Mouse (Mus musculus) gastrocnemius, postnatal 4 days (tissue): ENCODE results near the gene Mrnip. TPM values are rescaled to one million over a fixed set of nuclear protein-coding genes. Genes with fewer than 3 reads are reported as not detected.

Experiments used
- DNase-seq, 2 experiments: peaks; one replicate each; pipeline ENCODE4 v3.0.0; 2021 to 2022; ENCODE audit warnings: low spot score in 2 of 2, mixed read lengths in 2 of 2
- total RNA-seq, 2 experiments: library from RNA; stranded (reverse); gene quantifications; 2 replicates each; pipeline ENCODE4 v1.2.3; 2021

Mrnip gene
- total RNA-seq, 2 experiments from 2014 or later = 9.7 to 9.8 TPM

DNA sequence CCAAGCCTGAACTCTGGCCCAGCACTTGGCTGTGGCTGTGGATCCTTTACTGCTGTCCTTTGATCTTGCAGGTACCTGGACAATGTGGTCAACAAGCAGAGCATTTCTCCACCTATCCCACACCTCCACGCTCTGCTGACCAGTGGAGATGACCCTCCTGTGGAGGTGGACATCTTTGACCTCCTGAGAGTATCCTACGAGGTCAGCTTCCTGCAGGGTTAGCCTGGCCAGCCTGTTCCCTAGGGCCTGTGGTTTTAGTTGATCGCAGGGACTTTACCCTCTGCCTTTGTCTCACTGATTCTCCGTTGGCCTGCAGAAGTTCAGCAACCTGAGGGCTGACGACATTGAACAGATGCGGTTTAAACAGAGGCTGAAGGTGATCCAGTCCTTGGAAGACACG lies 15.9 kb upstream of the Mrnip start:
- no peak for DNase-seq

DNA sequence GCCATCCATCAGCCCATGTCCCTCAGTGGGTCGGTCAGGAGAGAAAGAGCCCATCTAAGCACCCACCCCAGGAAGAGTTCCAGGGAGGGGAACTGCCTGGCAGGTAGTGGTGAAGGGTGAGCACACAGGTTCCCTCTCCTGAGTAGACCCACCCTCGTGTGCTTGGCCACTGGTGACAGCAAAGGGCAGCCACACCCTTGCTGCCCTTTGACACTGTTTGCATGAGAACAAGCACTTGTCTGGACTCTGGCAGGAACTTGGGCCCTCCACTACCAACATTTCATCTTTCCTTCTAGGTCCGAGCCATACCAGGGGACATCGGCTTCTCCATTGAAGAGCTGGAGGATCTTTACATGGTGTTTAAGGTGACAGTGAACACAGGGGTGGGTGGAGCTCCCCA lies 14.9 kb upstream of the Mrnip start:
- no peak for DNase-seq

DNA sequence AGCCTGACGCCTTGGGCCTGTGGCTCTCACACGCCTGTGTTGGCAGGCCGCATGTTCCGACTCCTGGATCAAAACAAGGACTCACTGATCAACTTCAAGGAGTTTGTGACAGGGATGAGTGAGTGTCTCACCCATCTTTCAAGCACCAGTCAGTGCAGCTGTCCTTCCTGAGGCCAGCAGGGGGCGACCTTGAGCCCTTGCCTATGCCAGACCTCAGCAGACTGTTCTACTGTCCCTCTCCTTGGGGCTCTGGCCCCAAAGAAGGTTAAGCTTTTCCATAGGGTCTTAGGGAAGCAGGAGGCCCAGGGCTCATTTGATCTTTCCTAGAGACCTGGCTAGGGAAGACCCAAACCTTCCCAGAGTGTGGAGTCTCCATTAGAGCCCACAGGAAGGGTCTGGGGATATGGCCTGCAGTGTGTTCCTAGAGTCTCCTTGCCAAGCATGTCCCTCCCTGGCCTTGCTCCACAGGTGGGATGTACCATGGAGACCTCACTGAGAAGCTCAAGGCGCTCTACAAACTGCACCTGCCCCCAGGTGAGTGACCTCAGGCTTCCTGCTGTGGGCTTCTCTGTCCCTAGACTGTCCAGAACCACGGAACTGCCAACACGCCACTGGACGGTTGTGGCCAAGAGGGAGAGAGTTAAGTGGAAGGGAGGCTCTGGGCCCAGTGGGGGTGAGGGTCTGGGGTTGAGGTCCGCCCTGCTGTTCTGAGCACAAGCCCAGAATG lies 12.5 kb upstream of the Mrnip start:
- DNase-seq = peak in 1 of 2 experiments; percentile 65

DNA sequence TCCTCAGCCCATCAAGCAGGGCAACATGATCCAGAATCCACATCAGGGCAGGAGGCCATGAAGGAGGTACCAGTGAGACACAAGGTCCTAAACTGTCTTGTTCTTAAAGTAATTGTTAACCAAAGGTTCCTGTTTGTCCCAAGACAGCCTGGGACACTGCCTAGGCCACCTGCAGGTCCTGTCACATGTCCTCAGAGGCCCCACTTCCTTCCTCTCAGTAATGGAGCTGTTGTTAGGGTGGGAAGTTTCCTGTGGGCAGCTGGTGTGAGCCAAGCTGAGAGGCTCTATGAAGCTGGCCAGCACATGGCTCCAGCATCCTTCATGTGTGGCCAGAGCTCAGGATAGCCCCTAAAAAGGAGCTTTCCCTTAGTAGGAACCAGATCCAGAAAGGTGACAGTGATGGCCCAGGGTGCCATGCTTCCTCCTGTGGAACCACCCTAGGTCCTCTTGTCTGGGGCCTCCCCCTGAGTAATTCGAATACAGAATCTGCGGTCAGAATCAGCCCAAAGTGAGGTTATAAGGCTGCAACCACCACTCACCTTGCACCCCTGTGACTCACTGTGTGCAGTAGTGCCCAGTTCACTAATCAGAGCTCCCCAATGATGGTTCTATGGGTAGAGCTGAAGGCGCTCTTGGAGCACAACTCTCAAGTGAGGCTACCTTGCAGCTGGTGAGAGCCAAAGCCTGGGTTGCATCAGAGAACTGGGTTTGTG lies 11.8 kb upstream of the Mrnip start:
- DNase-seq = no peak

DNA sequence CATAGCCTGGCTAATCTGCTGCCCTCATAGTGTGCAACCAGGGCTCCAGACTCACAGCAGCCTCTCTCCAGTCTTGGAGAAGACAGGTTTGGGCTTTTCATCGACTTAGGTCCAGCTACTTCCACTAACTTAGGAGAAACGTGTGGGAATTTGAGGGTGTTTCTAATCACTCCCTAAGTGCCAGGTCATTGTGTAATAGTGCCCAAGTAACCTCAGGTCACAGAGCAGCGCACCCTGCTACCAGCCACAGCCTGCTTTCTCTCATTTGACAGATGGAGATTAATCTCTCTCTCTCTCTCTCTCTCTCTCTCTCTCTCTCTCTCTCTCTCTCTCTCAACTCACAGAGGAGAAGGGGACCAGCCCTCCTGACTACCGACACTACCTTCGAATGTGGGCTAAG lies 5.9 kb upstream of the Mrnip start:
- no peak for DNase-seq

DNA sequence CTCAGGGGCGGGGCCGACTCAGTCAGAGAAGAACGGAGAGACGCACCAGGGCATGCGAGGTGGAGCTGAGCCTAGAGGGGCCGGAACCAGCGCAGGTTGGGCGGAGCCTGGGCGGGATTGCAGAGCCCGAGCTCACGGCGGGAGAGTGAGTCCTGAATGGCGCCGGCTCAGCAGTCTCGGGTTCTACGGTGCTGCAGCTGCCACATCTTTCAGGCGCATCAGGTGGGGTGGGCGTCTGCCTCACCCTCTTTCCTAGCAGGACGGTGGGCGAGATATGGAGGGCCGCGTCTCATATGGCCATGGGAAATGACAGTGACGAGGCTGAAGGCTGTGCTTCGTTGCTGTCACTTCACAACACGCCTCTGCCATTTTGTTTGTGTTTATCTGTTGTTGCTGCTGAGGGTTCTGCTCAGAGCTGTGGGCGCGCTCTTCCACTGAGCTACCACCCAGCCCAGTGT lies 515 bp downstream of the Mrnip start:
- DNase-seq = peak; percentile 91 to 98

DNA sequence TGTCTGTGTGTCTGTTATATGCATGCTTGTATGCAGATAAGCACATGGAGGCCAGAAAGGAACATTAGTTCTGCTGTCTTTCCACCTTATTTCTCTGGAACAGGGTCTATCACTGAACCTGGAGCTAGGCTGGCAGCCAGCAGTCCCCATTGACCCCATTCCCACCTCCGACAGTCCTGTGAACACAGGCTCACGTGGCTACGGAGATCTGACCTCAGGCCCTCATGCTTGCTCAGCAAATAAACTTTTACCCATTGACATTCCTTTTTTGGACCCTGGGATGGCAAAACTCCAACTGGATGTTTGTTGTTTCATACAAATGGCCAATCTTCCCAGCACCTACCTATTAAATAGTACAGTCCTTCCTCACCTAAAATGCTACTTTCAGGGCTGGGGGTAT lies 2.1 kb downstream of the Mrnip start:
- no peak for DNase-seq

DNA sequence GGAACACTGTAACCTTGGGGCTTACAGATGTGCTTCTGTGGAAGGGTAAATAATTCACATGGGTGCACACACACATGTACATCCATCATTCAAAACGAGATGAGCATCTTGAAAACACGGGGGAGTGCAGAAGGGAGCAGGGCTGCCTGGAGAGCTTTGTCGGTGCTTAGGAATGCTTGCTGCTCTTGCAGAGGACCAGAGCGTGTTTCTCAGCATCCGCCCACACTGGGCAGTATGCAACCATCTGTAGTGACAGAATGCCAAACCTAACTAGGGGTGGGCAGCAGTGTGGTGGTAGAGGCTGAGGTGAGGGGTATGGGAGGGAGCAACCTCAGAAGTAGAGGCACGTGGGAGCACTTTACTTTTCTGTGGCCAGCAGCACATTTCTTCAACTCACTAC lies 2.9 kb downstream of the Mrnip start:
- DNase-seq = no peak

DNA sequence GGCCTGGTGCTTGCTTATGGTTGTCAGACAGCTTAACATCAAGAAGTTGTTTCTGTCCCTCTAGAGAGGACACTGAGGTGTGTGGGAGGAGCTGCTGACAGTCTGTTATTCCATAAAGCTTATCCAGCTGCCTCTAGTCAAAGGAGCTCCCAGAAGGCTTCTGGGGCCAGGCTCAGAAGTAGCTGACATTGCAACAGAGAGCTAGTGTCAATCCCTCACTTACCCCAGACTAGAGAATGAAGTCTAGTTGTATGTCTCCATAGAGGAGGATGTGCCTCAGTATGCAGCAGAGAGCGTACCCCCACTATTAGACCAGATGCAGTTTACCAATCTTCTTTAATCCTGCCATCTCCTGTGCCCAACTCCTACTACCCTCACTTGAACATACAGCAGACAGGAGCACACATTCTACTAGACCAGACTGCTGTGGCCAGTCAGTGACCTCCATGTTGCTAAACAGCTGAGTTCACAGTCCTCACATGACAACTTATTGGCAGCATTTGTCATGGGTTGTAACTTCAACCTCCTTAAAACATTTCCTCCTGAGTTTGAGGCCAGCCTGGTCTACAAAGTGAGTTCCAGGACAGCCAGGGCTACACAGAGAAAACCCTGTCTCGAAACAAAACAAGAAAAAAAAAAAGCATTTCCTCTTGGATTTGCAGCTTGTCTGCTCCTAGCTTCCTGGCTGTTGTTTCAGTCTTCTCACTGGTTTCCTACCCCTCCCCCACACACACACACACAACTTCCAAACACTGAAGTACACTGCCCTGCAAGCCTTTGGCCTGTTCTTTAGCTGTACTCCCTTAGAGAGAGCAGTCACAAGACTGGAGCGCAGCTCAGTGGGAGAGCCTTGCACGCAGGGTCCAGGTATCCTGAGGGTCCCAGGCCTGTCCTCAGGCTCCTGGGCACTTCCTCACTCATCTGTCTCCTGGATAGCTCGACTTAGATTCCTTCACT lies 4.6 kb downstream of the Mrnip start:
- no peak for DNase-seq

DNA sequence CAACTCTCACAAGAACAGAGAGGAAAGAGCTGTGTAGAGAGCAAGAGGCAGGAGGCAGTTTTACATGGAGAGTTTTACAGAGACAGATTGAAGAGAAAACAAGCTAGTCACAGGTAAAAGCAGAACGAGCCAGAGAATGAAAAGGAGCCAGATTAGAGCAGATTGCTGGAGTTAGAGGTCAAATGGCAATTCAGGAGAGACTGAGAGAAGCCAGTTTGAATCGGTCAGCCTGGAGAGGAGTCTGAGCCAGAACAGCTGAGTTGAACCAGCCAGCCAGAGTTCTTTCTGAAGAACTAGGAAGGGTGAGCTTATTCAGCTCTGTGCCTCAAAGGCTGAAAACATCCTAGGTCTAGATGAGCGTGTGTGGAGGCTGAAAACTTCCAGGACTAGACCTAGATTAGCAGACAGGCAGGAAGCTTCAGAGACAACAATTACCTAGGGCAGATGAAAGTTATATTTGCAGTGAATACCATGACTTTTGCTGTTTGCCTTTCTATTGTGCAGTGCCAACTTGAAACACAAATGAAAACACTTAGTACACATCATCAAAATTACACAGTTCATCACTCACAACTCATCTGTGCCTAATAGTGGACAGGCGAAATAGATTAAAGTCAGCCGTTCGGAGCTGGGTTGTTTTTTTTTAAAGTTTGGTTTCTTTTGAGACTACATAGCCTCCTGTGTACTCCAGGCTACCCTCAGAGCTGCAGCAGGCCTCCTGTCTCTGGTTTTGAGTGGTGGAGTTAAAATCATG lies 6.4 kb downstream of the Mrnip start:
- no peak for DNase-seq

DNA sequence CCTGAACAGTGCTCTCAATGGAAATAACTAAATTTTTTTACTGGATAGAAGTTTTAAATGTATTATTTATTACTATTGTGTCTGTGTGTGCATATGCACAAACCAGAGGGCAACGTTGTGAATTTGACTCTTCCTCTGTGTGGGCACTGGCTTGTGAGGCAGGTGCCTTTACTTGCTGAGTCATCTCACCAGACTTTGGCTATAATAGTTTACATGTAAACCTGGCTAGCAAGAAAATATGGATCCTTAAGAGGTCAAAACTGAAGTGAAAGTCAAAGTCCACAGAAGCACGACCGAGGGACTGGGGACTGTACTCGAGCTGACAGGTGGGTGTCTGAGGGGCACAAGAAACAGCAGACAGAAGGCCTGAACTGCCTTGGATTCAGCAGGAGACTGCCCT lies 8.5 kb downstream of the Mrnip start:
- DNase-seq = no peak

DNA sequence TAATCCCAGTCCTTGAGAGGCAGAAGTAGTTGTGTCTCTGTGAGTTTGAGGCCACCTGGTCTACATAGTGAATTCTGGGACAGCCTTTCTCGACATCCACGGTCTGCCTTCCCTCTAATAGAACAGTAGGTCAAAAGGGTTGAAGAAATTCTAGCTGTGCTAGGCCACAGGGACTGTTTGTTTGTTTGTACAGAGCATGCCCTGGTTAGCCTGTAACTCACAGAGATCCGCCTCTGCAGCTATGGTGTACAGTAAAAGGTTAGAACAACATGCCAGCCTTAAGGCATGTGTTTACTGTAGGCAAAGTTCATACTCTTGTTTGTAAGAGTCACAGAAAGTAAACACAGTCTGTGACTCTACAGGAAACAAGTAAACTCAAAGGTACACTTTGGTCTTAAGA lies 10.5 kb downstream of the Mrnip start:
- DNase-seq = no peak

DNA sequence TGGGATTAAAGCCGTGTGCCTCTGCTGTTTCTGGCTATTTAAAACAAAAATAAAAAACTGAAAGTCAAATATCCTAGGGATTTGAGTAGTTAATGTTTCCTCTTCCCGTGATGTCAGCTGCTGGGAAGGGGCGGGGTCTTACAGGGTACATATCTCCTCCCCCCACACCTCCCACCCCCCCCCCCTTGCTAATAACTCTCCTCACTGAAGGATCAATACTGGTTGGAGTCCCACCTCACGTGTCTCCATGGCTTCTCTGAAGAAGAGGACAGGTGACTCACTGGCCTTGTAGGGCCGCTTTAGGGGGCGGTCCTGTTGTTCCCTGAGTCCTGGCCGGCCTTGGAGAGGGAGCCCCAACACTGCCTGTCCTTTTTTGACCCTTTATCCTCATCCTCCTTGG lies 14.4 kb downstream of the Mrnip start:
- DNase-seq = no peak

DNA sequence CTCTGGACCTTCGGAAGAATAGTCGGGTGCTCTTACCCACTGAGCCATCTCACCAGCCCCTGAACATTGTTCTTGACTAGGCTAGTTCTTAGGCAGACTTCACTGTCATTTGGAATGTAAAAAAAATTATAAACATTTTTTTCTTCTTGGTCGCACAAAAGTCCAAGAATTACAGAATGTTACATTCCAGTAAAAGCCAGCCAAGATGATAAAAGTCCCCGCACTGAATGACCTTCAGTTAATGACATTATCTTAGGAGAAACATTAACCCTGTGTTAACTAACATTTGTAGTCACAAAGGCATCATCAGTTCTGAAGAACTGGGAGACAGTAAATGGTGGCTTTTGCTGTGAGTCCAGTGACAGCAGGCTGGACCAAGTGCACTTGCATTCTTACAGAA lies 16.1 kb downstream of the Mrnip start:
- DNase-seq = no peak

DNA sequence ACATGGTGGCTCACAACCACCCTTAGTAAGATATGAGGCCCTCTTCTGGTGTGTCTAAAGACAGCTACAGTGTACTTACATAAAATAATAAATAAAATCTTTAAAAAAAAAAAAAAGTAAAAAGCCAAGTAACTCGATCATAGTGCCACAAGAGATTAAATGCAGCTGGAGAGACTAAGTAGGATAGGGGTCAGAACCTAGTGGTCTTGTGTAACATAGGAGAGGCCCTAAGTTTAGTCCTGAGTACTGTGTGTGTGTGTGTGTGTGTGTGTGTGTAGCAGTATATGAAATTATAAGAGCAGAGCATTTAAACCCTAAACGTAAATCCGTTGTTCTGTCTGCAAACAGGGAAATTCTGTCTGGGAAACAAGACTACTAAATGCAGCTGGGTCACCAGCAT lies 18.0 kb downstream of the Mrnip start:
- no peak for DNase-seq

DNA sequence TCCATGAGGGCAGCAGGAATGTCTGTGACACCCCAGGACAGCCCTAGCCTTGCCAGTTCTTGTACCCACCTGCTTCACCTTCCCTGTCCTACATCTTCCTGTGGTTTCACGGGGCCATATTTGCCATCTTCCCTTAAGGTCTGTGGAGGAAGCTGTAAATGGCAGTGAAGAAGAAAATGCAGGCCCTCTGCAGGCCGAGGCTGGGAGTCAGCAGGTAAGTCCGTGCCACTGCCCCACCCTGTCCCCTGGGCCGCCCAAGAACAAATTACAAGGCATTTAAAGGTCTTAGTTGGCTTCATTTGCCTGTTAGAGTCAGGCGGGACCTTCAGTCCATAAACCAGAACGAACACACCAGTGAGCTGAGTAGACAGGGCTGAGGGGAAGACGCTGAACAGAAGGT lies 19.8 kb downstream of the Mrnip start:
- no peak for DNase-seq

DNA sequence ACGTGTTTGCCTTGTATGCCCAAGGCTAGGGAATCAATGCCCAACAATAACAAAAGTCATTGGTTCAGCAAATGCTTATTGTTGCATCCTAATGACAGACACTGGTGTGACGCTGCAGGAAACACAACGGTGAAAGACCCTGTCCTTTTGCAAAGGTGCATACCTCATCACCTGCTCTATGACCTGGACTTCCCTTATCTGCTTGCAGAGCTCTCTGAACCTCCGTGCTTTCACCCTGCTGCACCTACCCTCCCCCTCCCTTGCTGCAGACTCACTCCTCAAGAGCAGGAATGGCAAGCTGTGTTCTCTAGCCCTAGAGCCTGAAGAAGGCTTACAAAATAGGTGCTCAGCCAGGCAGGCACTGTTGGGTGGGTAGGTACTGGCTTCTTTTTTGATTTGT lies 20.5 kb downstream of the Mrnip start:
- no peak for DNase-seq

DNA sequence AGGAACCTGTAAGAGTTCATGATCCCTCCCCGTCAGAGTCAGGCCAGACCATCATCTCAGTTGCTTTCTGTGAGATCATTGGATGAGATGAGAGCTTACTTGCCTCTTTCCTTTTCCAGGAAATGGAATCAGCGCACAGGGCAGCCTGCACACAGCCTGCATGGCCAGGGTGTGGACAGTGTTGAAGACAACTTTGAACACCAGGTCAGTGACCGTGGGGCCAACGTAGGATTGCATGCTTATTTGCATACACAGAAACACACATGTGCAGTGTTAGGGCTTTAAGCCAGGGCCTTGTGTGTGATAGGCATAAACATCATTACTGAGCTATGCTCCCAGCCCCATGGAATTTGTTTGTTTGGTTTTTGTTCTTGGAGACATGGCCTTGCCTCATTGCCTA lies 23.3 kb downstream of the Mrnip start:
- DNase-seq = no peak

DNA sequence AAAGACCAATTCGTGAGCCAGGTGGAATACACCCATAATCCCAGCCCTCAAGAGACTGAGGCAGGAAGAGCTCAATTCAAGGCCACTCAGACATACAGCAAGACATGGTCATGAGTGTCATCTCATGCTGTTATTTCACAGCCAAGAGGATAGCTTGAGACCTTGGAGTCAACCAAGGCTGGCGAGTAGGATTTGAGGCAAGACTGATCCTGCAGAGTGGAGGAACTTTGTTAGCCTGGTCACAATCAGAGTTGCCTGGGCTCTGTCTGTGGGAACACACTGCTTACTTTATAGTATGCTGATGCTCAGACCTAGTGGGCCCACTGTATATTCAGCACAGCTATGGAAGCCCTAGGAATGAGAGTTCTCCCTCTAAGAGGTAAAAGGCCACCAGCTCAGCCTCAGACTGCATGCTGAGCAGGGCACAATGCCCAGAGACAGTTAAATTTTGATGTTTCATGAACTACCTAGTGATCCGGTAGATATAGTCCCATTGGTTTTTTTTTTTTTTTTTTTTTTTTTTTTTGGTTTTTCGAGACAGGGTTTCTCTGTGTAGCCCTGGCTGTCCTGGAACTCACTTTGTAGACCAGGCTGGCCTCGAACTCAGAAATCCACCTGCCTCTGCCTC lies 24.1 kb downstream of the Mrnip start:
- no peak for DNase-seq

DNA sequence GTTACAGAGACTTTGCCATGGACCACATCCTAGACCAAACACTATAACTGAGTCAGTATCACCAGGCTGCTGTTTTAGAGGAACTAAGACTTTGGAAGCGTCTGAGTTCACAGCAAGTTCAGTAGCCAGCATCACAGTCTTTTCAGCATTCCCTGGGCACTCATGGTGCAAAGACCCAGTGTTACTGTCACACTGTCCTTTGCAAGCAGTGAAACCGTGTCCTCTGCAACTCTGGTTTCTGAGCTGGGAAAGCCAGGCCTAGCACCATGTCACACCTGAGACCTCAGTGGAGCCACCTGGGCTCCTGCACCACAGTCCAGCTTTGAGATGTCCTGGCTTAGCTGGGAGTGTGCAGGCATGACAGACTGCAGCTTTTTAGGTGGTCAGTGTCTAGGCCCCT lies 24.7 kb downstream of the Mrnip start:
- DNase-seq = no peak

DNA sequence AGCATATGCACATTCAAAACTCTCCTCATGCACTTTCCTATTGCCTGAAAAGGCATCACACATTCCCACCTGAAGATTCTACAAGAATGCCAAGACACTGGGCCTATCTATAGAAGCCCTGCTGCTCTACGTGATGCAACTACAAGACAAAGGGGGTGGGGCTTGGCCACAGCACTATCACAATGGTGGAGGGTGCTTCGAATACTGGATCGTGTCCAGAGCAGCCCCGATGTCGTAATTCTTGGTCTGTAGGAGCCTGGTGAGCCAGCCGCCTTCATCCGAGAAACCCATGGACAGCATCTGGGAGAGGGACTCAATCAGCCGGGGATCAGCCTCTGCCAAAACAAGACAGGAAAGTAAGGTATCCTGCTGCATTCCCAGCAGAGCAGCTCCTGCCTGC lies 26.4 kb downstream of the Mrnip start:
- DNase-seq = no peak
